Mouse (Mus musculus) cerebellum, postnatal 10 days (tissue): ENCODE measurements around the gene Gphb5.
"Not testable (repeated sequence)": the region's sequence is repeated elsewhere in the genome, so short reads cannot be mapped to it uniquely, and the experiment has no call there.

Source experiments
- DNase-seq, 2 experiments: peaks; one replicate each; pipeline ENCODE4 v3.0.0; 2021; ENCODE audit warnings: mixed read lengths in 2 of 2

Gphb5 gene

GRCm38 (mm10) chr12:75416681-75417080 is at the start of gene Gphb5:
Gphb5 (minus strand) TSS chr12:75416781.
- DNase-seq, result no peak

DNA sequence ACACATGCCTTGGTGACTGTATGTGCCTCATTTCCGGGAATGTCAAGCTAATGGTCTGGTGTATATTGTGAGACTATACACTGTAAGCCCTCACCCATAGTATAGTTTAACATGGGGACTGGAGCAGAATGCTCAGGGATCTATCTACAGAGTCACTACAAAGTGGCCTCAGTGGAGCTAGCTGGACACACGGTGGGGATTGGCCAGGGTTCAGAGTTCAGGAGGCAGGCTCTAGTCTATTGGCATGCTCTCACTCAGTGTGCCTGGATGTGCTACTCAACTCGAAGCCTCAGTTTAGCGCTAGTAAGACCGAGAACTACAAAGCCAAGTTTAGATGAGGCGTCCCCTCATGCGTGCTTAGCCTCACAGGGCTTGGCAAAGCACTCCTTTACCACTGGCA is 49.6 kb upstream of the Gphb5 start:
- DNase-seq, result no peak

- DNase-seq, result peak; percentile 65 to 67
These were observed 47.6 kb upstream of the Gphb5 start for GRCm38 (mm10) chr12:75464016-75464769.

DNA sequence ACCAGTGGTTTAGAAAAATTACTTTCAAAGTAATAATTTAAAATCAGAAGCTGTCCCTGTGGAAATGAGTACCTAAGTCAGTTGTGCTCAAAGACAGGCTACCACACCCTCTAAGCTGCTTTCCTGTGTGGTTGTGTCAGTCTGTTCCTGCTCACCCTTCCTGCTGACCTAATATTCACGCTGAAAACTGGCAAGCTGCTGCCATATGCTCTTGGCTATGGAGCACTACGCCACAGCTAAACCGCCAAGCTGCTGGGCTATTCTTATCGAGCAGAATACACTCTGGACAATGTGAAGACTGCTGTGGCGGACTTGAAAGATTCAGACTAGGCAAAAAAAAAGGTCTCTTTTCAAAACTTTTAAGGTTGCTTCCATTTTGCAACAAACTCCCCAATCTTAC is 44.0 kb upstream of the Gphb5 start:
- peak; percentile 35 to 41 for DNase-seq

- DNase-seq, result no peak
These were observed 43.1 kb upstream of the Gphb5 start for GRCm38 (mm10) chr12:75459656-75460055.

GRCm38 (mm10) chr12:75453441-75453840 is 36.9 kb upstream of the Gphb5 start:
- DNase-seq, result no peak

- DNase-seq, result peak; percentile 23 to 34
These were observed 36.4 kb upstream of the Gphb5 start for GRCm38 (mm10) chr12:75453027-75453426.

- no peak for DNase-seq
These were observed 34.0 kb upstream of the Gphb5 start for GRCm38 (mm10) chr12:75450592-75450991.

GRCm38 (mm10) chr12:75450011-75450410 is 33.4 kb upstream of the Gphb5 start:
- no peak for DNase-seq

GRCm38 (mm10) chr12:75449475-75449966 is 32.9 kb upstream of the Gphb5 start:
- peak; percentile 15 to 21 for DNase-seq

DNA sequence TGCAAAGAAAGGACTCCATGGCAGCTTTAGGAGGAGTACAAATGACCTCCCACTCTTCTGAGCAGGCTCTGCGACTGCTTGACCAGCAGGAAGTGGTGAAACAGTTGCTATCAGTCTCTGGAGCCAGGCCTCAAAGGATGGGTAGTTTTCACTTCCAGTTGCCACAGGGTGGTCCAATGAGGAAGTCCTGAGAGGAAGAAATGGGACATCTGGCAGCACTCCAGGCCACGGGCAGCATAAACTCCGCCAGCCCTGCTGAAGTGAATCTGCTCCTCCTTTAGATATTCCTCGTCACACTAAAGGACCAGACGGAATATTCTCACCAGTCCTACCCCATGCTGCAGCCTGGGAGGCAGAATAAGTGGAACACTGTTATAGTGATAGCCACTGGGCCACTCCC is 32.3 kb upstream of the Gphb5 start:
- peak; percentile 43 to 53 for DNase-seq

DNA sequence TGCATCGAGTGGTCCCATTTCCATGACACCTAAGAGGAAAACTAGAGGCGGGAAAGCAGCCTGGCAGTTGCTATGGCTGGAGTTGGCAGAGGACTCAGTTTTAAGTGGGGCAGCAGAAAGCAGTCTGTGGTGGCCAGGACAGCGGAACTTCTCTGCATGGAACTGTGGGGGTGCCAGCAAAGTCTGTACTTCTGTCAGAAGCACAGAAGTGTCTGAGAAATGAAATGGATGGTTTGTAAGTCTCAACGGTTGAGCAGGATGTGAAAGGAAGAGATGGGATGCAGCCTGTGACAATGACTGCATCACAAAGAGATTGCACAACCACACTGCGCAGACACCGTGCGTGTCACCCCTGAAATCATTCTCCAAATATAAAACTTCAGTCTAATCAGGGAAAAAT is 29.7 kb upstream of the Gphb5 start:
- peak in 1 of 2 experiments; percentile 20 for DNase-seq

GRCm38 (mm10) chr12:75432400-75432799 is 15.8 kb upstream of the Gphb5 start:
- not testable (repeated sequence) for DNase-seq

GRCm38 (mm10) chr12:75429685-75430396 is 13.3 kb upstream of the Gphb5 start:
- no peak for DNase-seq

DNA sequence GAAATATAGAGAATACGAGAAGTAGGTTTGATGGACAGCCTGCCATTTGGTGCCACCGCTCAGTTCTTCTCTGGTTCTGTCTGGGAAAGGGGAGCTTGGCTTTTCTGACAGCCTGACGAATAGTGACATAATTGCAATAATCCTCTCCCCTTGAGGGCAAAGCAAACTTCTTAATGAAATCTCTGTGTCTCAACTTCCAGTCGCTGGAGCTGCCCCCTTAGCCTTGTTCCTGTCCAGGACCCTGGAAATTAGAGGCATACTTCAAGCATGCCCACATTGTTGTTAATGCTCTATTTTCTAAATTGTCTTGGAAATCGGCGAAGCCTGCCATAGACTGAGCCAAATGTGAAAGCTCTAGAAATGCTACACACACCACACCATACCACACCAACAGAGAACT is 12.1 kb upstream of the Gphb5 start:
- no peak for DNase-seq

- DNase-seq, result no peak
These were observed 9.3 kb upstream of the Gphb5 start for GRCm38 (mm10) chr12:75425882-75426281.

- DNase-seq, result no peak
These were observed 8.2 kb upstream of the Gphb5 start for GRCm38 (mm10) chr12:75424817-75425216.

DNA sequence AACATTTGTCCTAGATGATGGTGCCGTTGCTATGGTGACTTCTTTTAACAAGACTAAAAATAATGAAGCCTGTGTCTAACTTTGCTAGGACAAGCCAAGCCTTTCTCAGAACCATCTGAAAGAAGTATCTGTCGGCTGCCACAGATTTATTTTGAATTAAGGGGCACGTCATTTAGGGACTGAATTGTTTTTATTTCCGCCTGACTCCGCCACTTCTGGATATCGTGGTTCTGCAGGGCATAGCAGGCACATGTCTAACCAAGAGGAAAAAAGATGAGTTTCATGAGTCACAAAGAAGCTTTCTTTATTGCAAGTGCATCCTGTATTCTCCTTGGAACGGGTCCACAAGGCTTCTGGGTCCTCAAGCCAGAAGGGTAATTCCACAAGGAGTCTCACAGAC is 7.8 kb upstream of the Gphb5 start:
- peak; percentile 17 to 18 for DNase-seq

GRCm38 (mm10) chr12:75414991-75415390 is 1.6 kb downstream of the Gphb5 start:
- no peak for DNase-seq

GRCm38 (mm10) chr12:75412964-75413363 is 3.6 kb downstream of the Gphb5 start:
- no peak for DNase-seq

GRCm38 (mm10) chr12:75397077-75397476 is 19.5 kb downstream of the Gphb5 start:
- peak in 1 of 2 experiments; percentile 35 for DNase-seq

GRCm38 (mm10) chr12:75396616-75397015 is 20.0 kb downstream of the Gphb5 start:
- DNase-seq, result no peak

- no peak for DNase-seq
These were observed 22.4 kb downstream of the Gphb5 start for GRCm38 (mm10) chr12:75394011-75394773.
